Mouse (Mus musculus) retina, adult 2 months (tissue): ENCODE measurements around the gene Glrx5.

Experiments
- DNase-seq: peaks from one replicate; pipeline ENCODE4 v3.0.0-alpha.2; 2012; ENCODE audit warnings: low read depth, low spot score

Gene Glrx5

DNA sequence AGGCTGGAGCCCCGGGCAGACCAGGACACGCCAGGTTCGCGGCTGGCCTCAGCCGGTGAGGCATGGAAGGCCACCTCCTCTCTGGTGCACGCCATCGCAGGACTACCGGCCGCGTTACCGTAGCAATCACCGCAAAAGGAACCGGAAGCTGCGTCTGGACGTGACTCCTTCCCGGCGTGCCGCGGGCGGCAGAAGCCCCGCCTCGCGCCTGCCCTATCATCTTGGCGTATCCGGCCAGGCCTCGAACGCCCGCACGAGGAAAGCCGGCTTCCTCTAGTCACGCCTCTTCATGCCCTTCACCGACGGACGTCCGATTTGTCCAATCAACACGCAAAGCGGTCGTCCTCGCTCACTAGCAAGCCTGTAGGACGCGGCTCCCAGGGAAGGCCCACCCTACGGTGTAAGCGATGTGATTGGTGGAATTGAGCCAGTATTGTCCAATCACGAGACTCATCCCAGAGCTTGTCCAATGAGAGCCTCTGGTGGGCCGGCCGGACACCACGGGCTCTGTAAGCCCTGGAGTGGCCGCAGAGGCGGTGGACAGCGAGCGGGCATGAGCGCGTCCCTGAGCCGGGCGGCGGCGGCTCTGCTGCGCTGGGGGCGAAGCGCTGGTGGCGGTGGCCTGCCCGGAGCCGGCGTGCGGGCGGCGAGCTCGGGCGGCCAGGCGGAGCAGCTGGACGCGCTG is at the start of gene Glrx5:
TSS of gene Glrx5 (plus strand) at position 542 of the 685 bp plus-strand sequence.
- DNase-seq: peak; percentile 99

DNA sequence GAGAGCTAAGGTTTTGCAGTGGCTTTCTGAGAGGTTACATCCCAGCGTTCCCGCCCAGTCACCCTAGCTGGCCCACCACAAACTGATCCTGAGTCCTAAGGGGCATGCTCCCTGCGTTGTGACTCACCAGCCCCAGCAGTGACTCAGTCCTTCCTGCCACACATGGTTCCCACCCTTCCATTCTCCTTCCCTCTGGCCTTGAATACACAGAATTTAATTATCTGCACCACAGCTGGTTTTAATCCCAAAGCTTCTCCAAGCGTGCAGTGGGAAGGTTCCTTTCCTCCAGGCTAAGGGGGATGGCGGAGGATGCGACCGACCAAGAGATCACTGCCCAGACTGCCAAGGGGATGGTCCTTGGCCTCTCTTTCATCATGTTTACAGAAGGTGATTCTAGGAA is 49.0 kb upstream of the Glrx5 start:
- DNase-seq: no peak

GRCm38 (mm10) chr12:104985088-104985487 is 47.4 kb upstream of the Glrx5 start:
- no peak for DNase-seq

- no peak for DNase-seq
Measured at GRCm38 (mm10) chr12:104986001-104986400, 46.5 kb upstream of the Glrx5 start.

- DNase-seq: no peak
Measured at GRCm38 (mm10) chr12:104986781-104987180, 45.7 kb upstream of the Glrx5 start.

- DNase-seq: no peak
Measured at GRCm38 (mm10) chr12:104987936-104988335, 44.6 kb upstream of the Glrx5 start.

DNA sequence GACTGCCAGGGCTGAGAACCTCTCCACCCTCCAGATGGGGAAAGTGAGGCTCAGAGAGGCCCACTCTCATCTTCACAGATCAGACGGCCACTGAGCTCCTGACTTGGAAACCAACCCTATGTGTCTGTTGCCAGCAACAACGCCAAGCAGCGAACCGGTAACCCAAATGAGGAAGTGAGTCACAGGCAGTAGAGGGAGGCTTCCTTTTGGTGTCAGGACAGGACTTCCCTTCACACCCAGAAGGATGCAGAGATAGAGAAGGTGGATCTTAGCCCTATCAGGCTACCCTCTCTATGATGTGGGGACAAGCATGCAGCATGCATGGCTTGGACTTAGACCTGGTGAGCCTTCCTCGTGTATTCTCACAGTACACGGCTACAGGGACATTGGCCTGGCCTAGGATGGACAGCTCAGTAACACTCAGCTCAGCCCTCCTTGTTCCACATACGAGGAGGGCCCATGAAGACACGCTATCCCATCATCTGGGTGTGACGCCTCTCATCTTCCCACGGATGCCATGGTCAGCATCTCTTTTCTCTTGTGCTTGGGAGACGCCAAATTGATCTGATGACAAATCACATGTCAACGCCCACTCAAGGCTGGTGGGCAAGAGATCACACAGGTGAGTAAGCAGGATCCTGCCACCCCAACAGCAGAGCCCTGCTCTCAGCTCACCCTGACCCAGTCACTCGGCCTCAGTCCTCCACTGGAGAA is 41.6 kb upstream of the Glrx5 start:
- DNase-seq: no peak

GRCm38 (mm10) chr12:104992123-104992741 is 40.3 kb upstream of the Glrx5 start:
- DNase-seq: no peak

GRCm38 (mm10) chr12:104992838-104993237 is 39.6 kb upstream of the Glrx5 start:
- DNase-seq: no peak

DNA sequence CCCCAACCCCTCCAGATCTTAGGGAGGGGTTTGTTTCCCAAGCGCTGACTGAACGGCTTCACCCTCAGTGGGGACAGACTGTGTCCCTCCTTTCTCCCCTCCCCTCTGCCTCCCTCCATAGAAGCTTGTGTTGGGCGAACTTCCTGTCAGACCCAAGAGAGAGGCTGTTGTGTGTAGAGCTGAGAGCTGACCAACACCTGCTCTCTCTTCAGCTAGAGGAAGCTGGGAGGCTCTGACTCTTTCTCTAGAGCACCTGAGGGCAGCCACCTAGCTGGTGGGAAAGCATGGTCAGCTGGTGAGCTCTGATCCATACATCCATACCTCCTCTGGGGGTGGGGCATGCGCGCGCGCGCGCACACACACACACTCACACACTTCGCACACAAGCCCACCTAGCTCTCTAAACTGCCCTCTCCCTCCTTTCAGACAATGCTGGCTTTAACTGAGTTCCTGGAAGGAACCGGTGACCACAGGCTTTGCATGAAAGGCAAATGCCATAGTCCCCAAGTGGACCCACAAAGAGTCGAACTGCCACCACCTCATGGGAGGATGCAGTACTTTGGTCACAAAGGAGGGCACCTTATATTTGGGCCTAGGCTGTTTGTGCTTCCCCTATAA is 37.1 kb upstream of the Glrx5 start:
- no peak for DNase-seq

DNA sequence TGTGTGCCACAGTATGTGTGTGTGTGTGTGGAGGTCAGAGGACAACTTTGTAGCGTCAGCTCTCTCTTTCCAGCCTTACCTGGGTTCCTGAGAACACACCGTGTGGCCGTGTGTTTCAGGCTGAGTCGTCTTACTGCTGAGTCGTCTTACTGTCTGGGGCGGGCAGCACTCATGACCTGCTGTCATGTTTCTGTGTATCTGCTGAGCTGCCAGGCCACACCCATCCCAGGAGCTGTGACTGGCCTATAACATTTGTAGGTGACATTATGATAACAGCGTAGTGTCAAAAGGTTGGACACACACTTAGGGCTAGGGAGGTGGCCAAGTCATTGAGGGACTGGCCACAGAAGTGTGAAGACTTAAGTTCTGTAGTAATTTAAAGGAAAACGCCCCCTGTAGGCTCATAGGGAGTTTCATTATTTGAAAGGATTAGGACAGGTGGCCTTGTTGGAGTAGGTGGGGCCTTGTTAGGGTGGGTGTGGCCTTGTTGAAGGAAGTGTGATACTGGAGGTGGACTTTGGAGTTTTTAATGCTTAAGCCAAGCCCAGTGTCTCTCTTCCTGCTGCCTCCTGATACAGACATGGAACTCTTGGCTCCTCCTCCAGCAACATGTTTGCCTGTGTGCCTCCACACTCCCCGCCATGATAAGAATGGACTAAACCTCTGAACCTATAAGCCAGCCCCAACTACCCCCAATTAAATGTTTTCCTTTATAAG is 36.3 kb upstream of the Glrx5 start:
- DNase-seq: no peak

DNA sequence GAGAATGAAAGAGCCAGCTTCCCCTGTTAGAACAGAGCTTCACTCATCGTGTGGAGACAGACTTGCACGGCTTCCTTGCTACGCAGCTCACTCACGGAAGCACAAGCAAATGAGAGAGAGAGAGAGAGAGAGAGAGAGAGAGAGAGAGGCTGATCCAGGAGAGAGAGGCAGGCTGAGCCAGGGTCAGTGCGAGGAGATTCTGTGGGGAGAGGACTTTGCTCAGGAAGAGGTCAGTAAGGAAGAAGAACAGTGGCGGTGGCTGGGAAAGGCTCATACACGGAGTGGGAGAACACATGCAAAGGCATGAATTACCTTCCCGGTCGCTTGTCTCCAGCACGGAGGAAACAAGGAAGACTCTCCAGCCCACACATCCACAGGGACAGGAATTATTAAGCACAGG is 35.3 kb upstream of the Glrx5 start:
- no peak for DNase-seq

GRCm38 (mm10) chr12:104997641-104998293 is 34.7 kb upstream of the Glrx5 start:
- peak; percentile 64 for DNase-seq

DNA sequence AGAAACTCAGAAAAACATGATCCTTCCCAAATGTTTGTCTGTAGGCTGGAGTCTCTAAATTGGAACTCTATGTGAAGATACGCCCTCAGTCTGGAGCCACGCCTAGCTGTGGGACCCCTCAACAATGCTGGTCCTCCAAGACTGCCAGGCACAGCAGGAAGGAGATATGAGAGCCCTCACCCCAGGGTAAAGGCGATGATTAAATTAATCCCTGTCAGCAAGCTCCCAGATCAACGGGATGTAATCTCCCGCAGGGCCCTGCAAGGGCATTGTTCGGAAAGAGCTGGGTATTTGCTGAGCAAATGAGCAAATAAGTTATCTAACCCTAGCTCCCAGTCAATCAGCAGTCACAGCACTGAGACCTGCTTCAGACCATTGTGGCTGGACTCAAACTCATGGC is 33.9 kb upstream of the Glrx5 start:
- peak; percentile 67 for DNase-seq

- no peak for DNase-seq
Measured at GRCm38 (mm10) chr12:104999171-104999570, 33.3 kb upstream of the Glrx5 start.

GRCm38 (mm10) chr12:105000487-105001283 is 31.8 kb upstream of the Glrx5 start:
- DNase-seq: no peak

DNA sequence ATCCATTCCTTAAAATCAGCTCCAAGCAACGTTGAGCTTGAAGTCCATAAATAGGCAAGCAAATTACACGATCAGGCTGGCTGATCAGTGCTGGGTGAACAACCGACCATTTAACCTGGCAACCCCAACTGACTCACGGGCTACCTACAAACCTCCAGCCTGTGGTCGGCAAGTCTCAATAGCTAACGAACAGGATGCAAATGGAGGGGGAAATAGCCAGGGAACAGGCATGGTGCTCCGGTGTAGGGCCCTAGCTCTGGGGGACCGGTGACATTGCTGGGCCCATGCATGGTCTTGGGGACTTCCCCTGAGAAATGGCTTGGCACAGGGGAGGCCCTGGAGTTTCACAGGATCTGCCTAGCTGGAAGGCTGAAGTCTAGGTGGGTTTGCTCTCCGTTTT is 31.2 kb upstream of the Glrx5 start:
- DNase-seq: no peak

DNA sequence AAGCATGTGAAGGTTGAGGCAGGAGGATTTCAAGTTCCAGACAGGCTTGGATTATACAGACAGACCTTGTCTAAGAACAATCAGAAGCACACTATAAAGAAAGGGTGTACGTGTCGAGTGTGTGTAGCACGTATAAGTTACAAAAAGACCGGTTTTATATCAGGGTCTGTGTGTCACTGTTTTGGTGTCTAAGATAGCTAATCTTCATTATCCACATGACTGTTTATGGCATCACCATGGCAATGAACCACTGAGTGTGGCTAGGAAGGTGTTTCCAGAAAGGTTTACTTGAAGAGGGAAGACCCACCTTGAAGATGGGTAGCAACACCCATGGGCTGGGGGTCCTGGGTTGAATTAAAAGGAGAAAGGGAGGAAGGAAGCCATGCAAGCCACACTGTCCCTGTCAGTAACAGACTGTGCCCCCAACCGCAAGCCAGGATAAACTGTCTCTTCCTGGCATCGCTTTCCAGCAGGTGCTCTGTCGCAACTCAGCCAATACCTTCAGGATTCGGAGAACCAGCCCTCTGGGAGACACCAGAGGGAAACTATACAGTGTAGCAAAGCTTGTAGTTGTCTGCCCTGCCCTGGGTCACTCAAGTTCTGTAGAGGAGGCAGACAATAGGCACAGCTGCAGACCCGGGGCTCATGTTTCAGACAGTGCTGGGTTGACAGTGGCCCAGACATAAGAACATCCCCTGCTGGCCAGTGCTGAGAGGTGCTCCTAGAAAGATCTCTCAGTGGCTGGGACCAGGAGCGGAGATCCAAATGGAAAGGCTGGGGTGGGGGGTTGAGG is 30.0 kb upstream of the Glrx5 start:
- no peak for DNase-seq

GRCm38 (mm10) chr12:105003158-105003557 is 29.3 kb upstream of the Glrx5 start:
- no peak for DNase-seq

- no peak for DNase-seq
Measured at GRCm38 (mm10) chr12:105003715-105004114, 28.8 kb upstream of the Glrx5 start.
